Comparison of ENCODE assay signal across 21 mouse cellular contexts in the genomic region with DNA sequence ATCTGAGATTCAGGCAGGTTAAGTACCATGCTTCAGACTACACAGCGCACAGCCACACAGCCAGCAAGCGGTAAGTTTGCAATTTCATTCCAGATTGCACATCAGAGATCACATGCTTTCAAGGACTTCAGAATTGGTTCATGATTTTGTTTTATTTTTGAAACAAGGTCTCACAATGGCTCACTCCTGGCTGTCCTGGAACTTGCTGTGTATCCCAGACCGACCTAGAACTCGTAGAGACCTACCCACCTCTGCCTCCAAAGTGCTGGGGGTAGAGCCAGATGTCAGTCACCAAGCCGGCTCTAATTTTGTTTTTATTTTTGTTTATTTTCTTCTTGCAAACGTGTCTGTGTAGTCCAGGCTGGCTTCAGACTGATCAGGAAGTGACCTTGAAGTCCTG.
"Had no signal": no experiment of that assay in that cellular context is flagged by ENCODE, and none has a peak within 500 bp of the region (broad histone marks: within the 10 kb centered on the region; RNA-seq: fewer than 3 reads in every experiment).

No protein-coding gene starts in this region.

- DNase-seq: kidney, adult 2 months; kidney, postnatal 25 days; layer of hippocampus, adult 9-11 months; liver; lung, adult 2 months; lung, postnatal 14 days; lung, postnatal 4 days; retina, postnatal 1 day; right cerebral cortex, postnatal 25 days; spleen, adult 18-20 months; thymus, postnatal 25 days had no signal

- H3K4me3 ChIP-seq: layer of hippocampus, adult 2 months; limb, embryonic 10.5 days; limb, embryonic 13.5 days; liver, embryonic 15.5 days; midbrain, embryonic 12.5 days; midbrain, embryonic 15.5 days; neural tube, embryonic 12.5 days; neural tube, embryonic 15.5 days; stomach, embryonic 15.5 days had no signal

- H3K27ac ChIP-seq: kidney, postnatal 0 days; layer of hippocampus, adult 2 months; limb, embryonic 10.5 days; limb, embryonic 13.5 days; liver, embryonic 15.5 days; midbrain, embryonic 12.5 days; midbrain, embryonic 15.5 days; neural tube, embryonic 12.5 days; neural tube, embryonic 15.5 days; stomach, embryonic 15.5 days had no signal

- H3K4me1 ChIP-seq: limb, embryonic 13.5 days; midbrain, embryonic 15.5 days had no signal

- H3K9ac ChIP-seq: limb, embryonic 13.5 days; liver, embryonic 15.5 days; midbrain, embryonic 12.5 days; midbrain, embryonic 15.5 days; neural tube, embryonic 12.5 days; neural tube, embryonic 15.5 days; stomach, embryonic 15.5 days had no signal

- H3K27me3 ChIP-seq: limb, embryonic 13.5 days; liver, embryonic 15.5 days; midbrain, embryonic 12.5 days; midbrain, embryonic 15.5 days; neural tube, embryonic 12.5 days; neural tube, embryonic 15.5 days; stomach, embryonic 15.5 days had no signal

- H3K9me3 ChIP-seq: limb, embryonic 10.5 days; limb, embryonic 13.5 days; liver, embryonic 15.5 days; midbrain, embryonic 12.5 days; midbrain, embryonic 15.5 days; neural tube, embryonic 12.5 days; neural tube, embryonic 15.5 days; stomach, embryonic 15.5 days had no signal

- H3K4me2 ChIP-seq: limb, embryonic 13.5 days; liver, embryonic 15.5 days; midbrain, embryonic 12.5 days; midbrain, embryonic 15.5 days; neural tube, embryonic 12.5 days; neural tube, embryonic 15.5 days; stomach, embryonic 15.5 days had no signal

- H3K36me3 ChIP-seq: limb, embryonic 10.5 days; limb, embryonic 13.5 days; liver, embryonic 15.5 days; midbrain, embryonic 12.5 days; midbrain, embryonic 15.5 days; neural tube, embryonic 12.5 days; neural tube, embryonic 15.5 days; stomach, embryonic 15.5 days had no signal

- ATAC-seq: midbrain, embryonic 15.5 days had no signal
